Mouse (Mus musculus): ENCODE results near the gene Sema3a.

- TF ChIP-seq POLR2A (IDR thresholded peaks at IDR 0.05; ENCODE audit: low read depth, low read length) (no peak), CTCF (IDR thresholded peaks at IDR 0.05; ENCODE audit: extremely low read depth, insufficient read length, insufficient replicate concordance, low read depth, low read length) (no peak)
These were observed 280.2 kb downstream of the Sema3a start for GRCm38 (mm10) chr5:13405432-13405831.
